Mouse (Mus musculus) layer of hippocampus, adult 9-11 months (tissue): ENCODE data around the gene Hsd3b7.
A peak's percentile ranks its signal among the peaks of the same experiment; 100 is the strongest.

Experiments
- DNase-seq: peaks from one replicate; pipeline ENCODE4 v3.0.0; 2022

The Hsd3b7 gene

GRCm38 (mm10) chr7:127776878-127777473 is 23.4 kb upstream of the Hsd3b7 start:
- DNase-seq = peak; percentile 96

GRCm38 (mm10) chr7:127777474-127778266 is 22.7 kb upstream of the Hsd3b7 start:
- DNase-seq = no peak

- no peak for DNase-seq
Measured at GRCm38 (mm10) chr7:127778350-127778749, 22.1 kb upstream of the Hsd3b7 start.

- no peak for DNase-seq
Measured at GRCm38 (mm10) chr7:127785308-127785707, 15.1 kb upstream of the Hsd3b7 start, which contains the start of gene Gm49388. Gm49388 (plus strand) TSS chr7:127785608.

- DNase-seq = no peak
Measured at GRCm38 (mm10) chr7:127797076-127797845, 3.1 kb upstream of the Hsd3b7 start.

- no peak for DNase-seq
Measured at GRCm38 (mm10) chr7:127798591-127798990, 1.8 kb upstream of the Hsd3b7 start.

GRCm38 (mm10) chr7:127799211-127799610 is 1.2 kb upstream of the Hsd3b7 start:
- DNase-seq = no peak

GRCm38 (mm10) chr7:127799738-127800137 is 666 bp upstream of the Hsd3b7 start:
- DNase-seq = no peak

- peak; percentile 56 for DNase-seq
Measured at GRCm38 (mm10) chr7:127801010-127801621, 712 bp downstream of the Hsd3b7 start.

GRCm38 (mm10) chr7:127802313-127802712 is 1.9 kb downstream of the Hsd3b7 start:
- DNase-seq = peak; percentile 61

GRCm38 (mm10) chr7:127808821-127809220 is 8.4 kb downstream of the Hsd3b7 start:
- DNase-seq = no peak

- DNase-seq = no peak
Measured at GRCm38 (mm10) chr7:127809846-127810245, 9.4 kb downstream of the Hsd3b7 start.

GRCm38 (mm10) chr7:127810650-127811049 is 10.2 kb downstream of the Hsd3b7 start:
- no peak for DNase-seq

- DNase-seq = no peak
Measured at GRCm38 (mm10) chr7:127811240-127811639, 10.8 kb downstream of the Hsd3b7 start.

- DNase-seq = no peak
Measured at GRCm38 (mm10) chr7:127812292-127812691, 11.9 kb downstream of the Hsd3b7 start.

- no peak for DNase-seq
Measured at GRCm38 (mm10) chr7:127813821-127814220, 13.4 kb downstream of the Hsd3b7 start.

GRCm38 (mm10) chr7:127814241-127814921 is 14.0 kb downstream of the Hsd3b7 start:
- DNase-seq = peak; percentile 88

GRCm38 (mm10) chr7:127815116-127815665 is 14.8 kb downstream of the Hsd3b7 start:
- DNase-seq = no peak

- DNase-seq = peak; percentile 89
Measured at GRCm38 (mm10) chr7:127815954-127816821, 15.8 kb downstream of the Hsd3b7 start.

GRCm38 (mm10) chr7:127817053-127817452 is 16.6 kb downstream of the Hsd3b7 start:
- DNase-seq = no peak

GRCm38 (mm10) chr7:127817776-127818175 is 17.4 kb downstream of the Hsd3b7 start:
- no peak for DNase-seq
